Mouse (Mus musculus) heart, embryonic 13.5 days (tissue): ENCODE data around the gene Cfap299. TPM values are rescaled to one million over a fixed set of nuclear protein-coding genes. Genes with fewer than 3 reads are reported as not detected.

Experiments used
- ATAC-seq: fragments of 200-750 bp; cut with Nextera tagmentation; 2 replicates; pipeline ENCODE4 v1.8.0; 2017; ENCODE audit warnings: moderate TSS enrichment; ENCODE audit not compliant: insufficient number of reproducible peaks, low FRiP score, low TSS enrichment; ENCODE audit errors: extremely low read depth
- H3K27ac ChIP-seq: fragments of 300-500 bp; sonication (generic); replicated peaks from 2 replicates; pipeline ENCODE4 v1.5.1; 2015; ENCODE audit warnings: moderate library complexity, mild to moderate bottlenecking, inconsistent platforms
- H3K27me3 ChIP-seq: fragments of 300-500 bp; sonication (generic); replicated peaks from 2 replicates; pipeline ENCODE4 v1.6.1; 2015; ENCODE audit warnings: mild to moderate bottlenecking, inconsistent platforms
- H3K36me3 ChIP-seq: fragments of 300-500 bp; sonication (generic); 2 replicates; pipeline ENCODE4 v1.6.1; 2015; ENCODE audit warnings: mild to moderate bottlenecking, inconsistent platforms
- H3K4me1 ChIP-seq: fragments of 300-500 bp; sonication (generic); 2 replicates; pipeline ENCODE4 v1.6.1; 2015; ENCODE audit warnings: inconsistent platforms
- H3K4me2 ChIP-seq: fragments of 300-500 bp; sonication (generic); 2 replicates; pipeline ENCODE4 v1.6.1; 2015; ENCODE audit warnings: inconsistent platforms, mild to moderate bottlenecking, moderate library complexity
- H3K4me3 ChIP-seq: fragments of 300-500 bp; sonication (generic); 2 replicates; pipeline ENCODE4 v1.5.1; 2015; ENCODE audit warnings: moderate library complexity, mild to moderate bottlenecking, inconsistent platforms
- H3K9ac ChIP-seq: fragments of 300-500 bp; sonication (generic); 2 replicates; pipeline ENCODE4 v1.6.1; 2015; ENCODE audit warnings: inconsistent platforms, mild to moderate bottlenecking, moderate library complexity
- H3K9me3 ChIP-seq: fragments of 300-500 bp; sonication (generic); 2 replicates; pipeline ENCODE4 v1.6.1; 2016; ENCODE audit warnings: inconsistent platforms
- WGBS: fragments of 180-500 bp; shearing (Covaris S2); methylation state at CpG from one replicate; pipeline ENCODE4 v1.1.7; 2015; ENCODE audit warnings: mixed read lengths; 5-methylcytosine and 5-hydroxymethylcytosine counted together
- polyA plus RNA-seq: library from polyadenylated mRNA; unstranded; fragments of >200 nt; fragmentation: Nextera tagmentation; extraction: Ambion mirVana; gene quantifications from 2 replicates; pipeline ENCODE4 v1.2.1, GENCODE M21; 2015

Cfap299 gene
- polyA plus RNA-seq, 1 experiment from 2014 or later, result 0.40 TPM

DNA sequence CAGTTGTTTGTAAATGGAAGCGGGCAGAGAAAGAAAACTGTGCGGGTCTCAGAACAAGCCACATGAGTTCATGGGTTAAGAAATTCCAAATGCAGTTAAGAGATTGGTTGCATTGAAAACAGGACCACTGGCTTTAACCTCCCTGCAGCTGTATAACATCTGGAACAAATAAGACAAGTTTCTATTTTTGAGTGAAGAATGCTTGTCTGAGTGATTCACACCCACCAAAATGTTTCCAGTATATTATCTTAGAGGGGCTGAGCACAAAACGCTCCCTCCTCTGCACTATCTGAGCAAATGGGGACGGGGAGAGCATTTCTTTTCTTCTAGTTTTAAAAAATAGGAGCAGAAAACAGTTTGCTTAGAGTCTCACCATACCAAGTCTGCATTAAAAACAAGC is 458.6 kb downstream of the Cfap299 start:
- no peak for ATAC-seq
- H3K27ac ChIP-seq, result no peak overlapping the region
- no peaks in the 10 kb centered on the region for H3K27me3 ChIP-seq
- H3K9me3 ChIP-seq, result no peaks in the 10 kb centered on the region
- no peak overlapping the region for H3K4me2 ChIP-seq
- WGBS, result 65% methylated on average over 4 of the region's 4 CpGs
- no peak overlapping the region for H3K9ac ChIP-seq
- no peaks in the 10 kb centered on the region for H3K36me3 ChIP-seq
- no peak overlapping the region for H3K4me3 ChIP-seq
- H3K4me1 ChIP-seq, result no peaks in the 10 kb centered on the region

DNA sequence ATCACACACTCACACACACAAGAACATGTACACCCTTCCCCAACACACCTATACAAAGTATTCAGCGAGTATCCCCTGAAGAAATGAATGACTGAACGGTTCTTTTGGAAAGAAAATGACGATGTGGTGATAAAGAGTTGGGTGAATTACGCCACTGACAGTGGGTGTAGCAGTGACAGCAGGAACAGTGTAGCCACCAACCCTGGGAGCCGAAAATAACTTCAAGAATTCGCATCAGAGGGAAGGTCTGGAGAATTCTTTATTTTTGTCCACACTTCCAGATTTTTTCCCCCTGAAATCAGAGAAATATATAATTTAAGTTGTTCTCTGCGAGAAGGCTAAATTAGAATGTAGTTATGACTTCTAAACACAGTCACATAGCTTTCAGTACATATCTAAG is 459.5 kb downstream of the Cfap299 start:
- no peak overlapping the region for H3K9ac ChIP-seq
- no peak overlapping the region for H3K27ac ChIP-seq
- no peaks in the 10 kb centered on the region for H3K4me1 ChIP-seq
- no peak overlapping the region for H3K4me3 ChIP-seq
- no peak overlapping the region for H3K4me2 ChIP-seq
- 70% methylated on average over 7 of the region's 7 CpGs for WGBS
- H3K9me3 ChIP-seq, result no peaks in the 10 kb centered on the region
- no peaks in the 10 kb centered on the region for H3K36me3 ChIP-seq
- no peaks in the 10 kb centered on the region for H3K27me3 ChIP-seq
- no peak for ATAC-seq

- Histone ChIP-seq H3K9ac (no peak overlapping the region), H3K36me3 (no peaks in the 10 kb centered on the region), H3K4me2 (no peak overlapping the region), H3K4me3 (no peak overlapping the region), H3K27ac (no peak overlapping the region), H3K27me3 (no peaks in the 10 kb centered on the region), H3K4me1 (no peaks in the 10 kb centered on the region), H3K9me3 (no peaks in the 10 kb centered on the region)
- no peak for ATAC-seq
- 71% methylated on average over 7 of the region's 7 CpGs for WGBS
Observed at GRCm38 (mm10) chr5:98790894-98791607, 461.9 kb downstream of the Cfap299 start.

GRCm38 (mm10) chr5:98801495-98801894 is 472.4 kb downstream of the Cfap299 start:
- Histone ChIP-seq H3K4me1 (no peaks in the 10 kb centered on the region), H3K27me3 (no peaks in the 10 kb centered on the region), H3K9ac (no peak overlapping the region), H3K27ac (no peak overlapping the region), H3K9me3 (no peaks in the 10 kb centered on the region), H3K36me3 (no peaks in the 10 kb centered on the region), H3K4me2 (no peak overlapping the region), H3K4me3 (no peak overlapping the region)
- WGBS, result 66% methylated on average over 5 of the region's 5 CpGs
- no peak for ATAC-seq

DNA sequence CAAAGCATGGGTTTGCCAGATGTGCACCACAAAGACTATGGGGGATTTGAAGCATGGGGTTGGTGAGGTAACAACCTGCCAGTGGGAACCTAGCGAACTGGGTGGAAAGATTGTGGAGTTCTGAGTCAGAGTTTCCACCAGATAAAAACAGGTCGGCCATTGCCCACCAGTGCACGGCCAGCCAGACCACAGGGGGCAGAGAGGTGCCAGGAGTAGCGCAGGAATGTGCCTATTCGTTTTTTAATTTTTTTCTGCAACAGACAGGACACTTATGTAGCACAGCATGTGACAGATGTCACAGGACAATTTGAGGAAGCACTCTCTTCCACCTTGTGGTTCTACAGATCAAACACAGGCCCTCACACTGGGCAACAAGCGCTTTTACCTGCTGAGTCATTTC is 475.7 kb downstream of the Cfap299 start:
- no peaks in the 10 kb centered on the region for H3K27me3 ChIP-seq
- H3K4me2 ChIP-seq, result no peak overlapping the region
- 71% methylated on average over 6 of the region's 6 CpGs for WGBS
- H3K4me1 ChIP-seq, result no peaks in the 10 kb centered on the region
- H3K9me3 ChIP-seq, result no peaks in the 10 kb centered on the region
- H3K4me3 ChIP-seq, result no peak overlapping the region
- H3K27ac ChIP-seq, result no peak overlapping the region
- ATAC-seq, result no peak
- H3K9ac ChIP-seq, result no peak overlapping the region
- no peaks in the 10 kb centered on the region for H3K36me3 ChIP-seq

GRCm38 (mm10) chr5:98806492-98806891 is 477.4 kb downstream of the Cfap299 start:
- H3K27me3 ChIP-seq, result no peaks in the 10 kb centered on the region
- no peak for ATAC-seq
- 78% methylated on average over 4 of the region's 4 CpGs for WGBS
- H3K36me3 ChIP-seq, result no peaks in the 10 kb centered on the region
- no peaks in the 10 kb centered on the region for H3K9me3 ChIP-seq
- H3K27ac ChIP-seq, result no peak overlapping the region
- no peak overlapping the region for H3K4me2 ChIP-seq
- H3K4me3 ChIP-seq, result no peak overlapping the region
- H3K9ac ChIP-seq, result no peak overlapping the region
- no peaks in the 10 kb centered on the region for H3K4me1 ChIP-seq

GRCm38 (mm10) chr5:98807022-98807421 is 477.9 kb downstream of the Cfap299 start:
- WGBS, result 68% methylated on average over 7 of the region's 7 CpGs
- no peaks in the 10 kb centered on the region for H3K27me3 ChIP-seq
- no peaks in the 10 kb centered on the region for H3K9me3 ChIP-seq
- no peak overlapping the region for H3K27ac ChIP-seq
- H3K9ac ChIP-seq, result no peak overlapping the region
- H3K4me1 ChIP-seq, result no peaks in the 10 kb centered on the region
- no peak overlapping the region for H3K4me3 ChIP-seq
- H3K36me3 ChIP-seq, result no peaks in the 10 kb centered on the region
- H3K4me2 ChIP-seq, result no peak overlapping the region
- ATAC-seq, result no peak

- no peak overlapping the region for H3K27ac ChIP-seq
- no peaks in the 10 kb centered on the region for H3K4me1 ChIP-seq
- no peak overlapping the region for H3K4me3 ChIP-seq
- ATAC-seq, result no peak
- whole genome bisulfite sequencing, result 69% methylated on average over 9 of the region's 9 CpGs
- no peaks in the 10 kb centered on the region for H3K9me3 ChIP-seq
- H3K4me2 ChIP-seq, result no peak overlapping the region
- no peak overlapping the region for H3K9ac ChIP-seq
- H3K36me3 ChIP-seq, result no peaks in the 10 kb centered on the region
- no peaks in the 10 kb centered on the region for H3K27me3 ChIP-seq
Observed at GRCm38 (mm10) chr5:98807953-98808352, 478.8 kb downstream of the Cfap299 start.

- Histone ChIP-seq H3K36me3 (no peaks in the 10 kb centered on the region), H3K27ac (no peak overlapping the region), H3K4me3 (no peak overlapping the region), H3K4me2 (no peak overlapping the region), H3K9ac (no peak overlapping the region), H3K4me1 (no peaks in the 10 kb centered on the region), H3K27me3 (no peaks in the 10 kb centered on the region), H3K9me3 (no peaks in the 10 kb centered on the region)
- ATAC-seq, result no peak
- WGBS, result 76% methylated on average over 1 of the region's 1 CpGs
Observed at GRCm38 (mm10) chr5:98812380-98812779, 483.3 kb downstream of the Cfap299 start.

DNA sequence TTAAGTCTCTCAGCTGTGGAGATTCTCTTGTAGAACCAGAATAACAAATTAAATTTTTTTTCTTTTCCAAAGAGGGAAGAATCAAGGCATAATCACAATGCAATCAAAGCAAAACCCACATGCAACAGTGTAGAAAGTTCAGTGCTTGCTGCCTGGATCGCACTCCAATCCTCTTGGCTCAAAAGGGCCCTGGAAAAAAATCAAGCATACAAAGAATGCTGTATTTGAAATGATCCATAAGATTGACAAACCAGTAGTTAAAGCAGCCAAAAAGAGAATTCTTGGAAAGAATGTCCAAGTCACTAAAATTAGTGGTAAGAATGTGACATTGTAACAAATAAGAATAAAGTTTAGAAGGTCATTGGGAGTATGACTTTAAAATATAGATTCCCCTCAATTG is 486.2 kb downstream of the Cfap299 start:
- Histone ChIP-seq H3K36me3 (no peaks in the 10 kb centered on the region), H3K9me3 (no peaks in the 10 kb centered on the region), H3K9ac (no peak overlapping the region), H3K4me2 (no peak overlapping the region), H3K27ac (no peak overlapping the region), H3K4me1 (no peaks in the 10 kb centered on the region), H3K4me3 (no peak overlapping the region), H3K27me3 (no peaks in the 10 kb centered on the region)
- ATAC-seq, result no peak
- WGBS, result 80% methylated on average over 1 of the region's 1 CpGs

DNA sequence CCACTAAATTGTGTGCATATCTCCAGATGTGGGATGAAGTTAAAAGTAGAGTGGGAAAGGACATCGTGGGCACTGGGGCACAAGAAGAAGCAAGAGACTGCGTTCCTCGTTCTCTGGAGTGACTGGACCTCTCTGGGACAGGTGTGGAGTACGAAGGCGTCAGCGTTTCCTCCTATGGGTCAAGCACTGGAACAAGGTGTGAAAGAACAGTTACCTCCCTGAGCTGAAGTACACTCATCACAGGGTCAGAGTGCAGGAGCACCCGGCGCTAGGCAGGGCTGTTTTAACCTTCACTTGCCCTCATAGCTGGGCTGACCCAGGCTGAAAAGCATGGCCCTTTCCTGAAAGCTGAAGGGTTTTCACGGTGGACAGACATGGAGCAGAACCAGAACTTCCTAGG is 504.7 kb downstream of the Cfap299 start:
- Histone ChIP-seq H3K27ac (no peak overlapping the region), H3K36me3 (no peaks in the 10 kb centered on the region), H3K4me3 (no peak overlapping the region), H3K4me1 (no peaks in the 10 kb centered on the region), H3K4me2 (no peak overlapping the region), H3K27me3 (0 out of 2 replicates have a peak, but pooled peaks cover under 1% of the 10 kb centered on the region), H3K9ac (no peak overlapping the region), H3K9me3 (no peaks in the 10 kb centered on the region)
- WGBS, result 72% methylated on average over 9 of the region's 9 CpGs
- ATAC-seq, result no peak

GRCm38 (mm10) chr5:98834300-98834699 is 505.2 kb downstream of the Cfap299 start:
- Histone ChIP-seq H3K4me1 (no peaks in the 10 kb centered on the region), H3K9ac (no peak overlapping the region), H3K36me3 (no peaks in the 10 kb centered on the region), H3K9me3 (no peaks in the 10 kb centered on the region), H3K27me3 (no peaks in the 10 kb centered on the region), H3K4me2 (no peak overlapping the region), H3K4me3 (no peak overlapping the region), H3K27ac (no peak overlapping the region)
- ATAC-seq, result no peak
- 84% methylated on average over 6 of the region's 6 CpGs for WGBS
